Mouse (Mus musculus) frontal cortex, adult (tissue): Measurements from ENCODE around the gene Zfp114.
A peak's percentile ranks its signal among the peaks of the same experiment; 100 is the strongest.

ENCODE experiments used
- ATAC-seq: cut with Nextera tagmentation; 2 replicates; pipeline ENCODE4 v1.9.2; 2017; ENCODE audit warnings: mild to moderate bottlenecking, moderate library complexity, mixed read lengths; ENCODE audit not compliant: low TSS enrichment

Gene Zfp114

GRCm38 (mm10) chr7:24174618-24175336, at the start of gene Zfp114:
Gene Zfp114, plus strand, starts transcription at chr7:24175060.
- peak; percentile 98 for ATAC-seq

- peak; percentile 17; the same call in 1 of the 2 replicates for ATAC-seq
These were observed 41.4 kb upstream of the Zfp114 start for GRCm38 (mm10) chr7:24133425-24133995.

GRCm38 (mm10) chr7:24133996-24134828, 40.6 kb upstream of the Zfp114 start, which contains the start of gene Zfp235:
Gene Zfp235, plus strand, starts transcription at chr7:24134169.
- ATAC-seq = peak; percentile 100

- ATAC-seq = no peak
These were observed 32.3 kb upstream of the Zfp114 start for GRCm38 (mm10) chr7:24142566-24142965.

GRCm38 (mm10) chr7:24153272-24153671, 21.6 kb upstream of the Zfp114 start:
- ATAC-seq = no peak

GRCm38 (mm10) chr7:24172191-24172590, 2.7 kb upstream of the Zfp114 start:
- no peak for ATAC-seq

- no peak for ATAC-seq
These were observed 464 bp downstream of the Zfp114 start for GRCm38 (mm10) chr7:24175337-24175711.

GRCm38 (mm10) chr7:24187611-24188010, 12.8 kb downstream of the Zfp114 start:
- no peak for ATAC-seq

- no peak for ATAC-seq
These were observed 14.2 kb downstream of the Zfp114 start for GRCm38 (mm10) chr7:24188901-24189570.

GRCm38 (mm10) chr7:24189571-24189944, 14.7 kb downstream of the Zfp114 start:
- ATAC-seq = no peak

GRCm38 (mm10) chr7:24191361-24191760, 16.5 kb downstream of the Zfp114 start:
- ATAC-seq = no peak

GRCm38 (mm10) chr7:24193157-24193556, 18.3 kb downstream of the Zfp114 start:
- no peak for ATAC-seq

- no peak for ATAC-seq
These were observed 22.1 kb downstream of the Zfp114 start for GRCm38 (mm10) chr7:24196961-24197360.

GRCm38 (mm10) chr7:24207488-24208261, 32.8 kb downstream of the Zfp114 start:
- peak; percentile 98 for ATAC-seq

GRCm38 (mm10) chr7:24208282-24208886, 33.5 kb downstream of the Zfp114 start:
- ATAC-seq = no peak

- no peak for ATAC-seq
These were observed 35.4 kb downstream of the Zfp114 start for GRCm38 (mm10) chr7:24210296-24210695.

- no peak for ATAC-seq
These were observed 36.5 kb downstream of the Zfp114 start, which contains the start of gene Zfp111 for GRCm38 (mm10) chr7:24211343-24211742. Gene Zfp111, minus strand, starts transcription at chr7:24211443.
